Mouse (Mus musculus): ENCODE data around the gene Myo10.

DNA sequence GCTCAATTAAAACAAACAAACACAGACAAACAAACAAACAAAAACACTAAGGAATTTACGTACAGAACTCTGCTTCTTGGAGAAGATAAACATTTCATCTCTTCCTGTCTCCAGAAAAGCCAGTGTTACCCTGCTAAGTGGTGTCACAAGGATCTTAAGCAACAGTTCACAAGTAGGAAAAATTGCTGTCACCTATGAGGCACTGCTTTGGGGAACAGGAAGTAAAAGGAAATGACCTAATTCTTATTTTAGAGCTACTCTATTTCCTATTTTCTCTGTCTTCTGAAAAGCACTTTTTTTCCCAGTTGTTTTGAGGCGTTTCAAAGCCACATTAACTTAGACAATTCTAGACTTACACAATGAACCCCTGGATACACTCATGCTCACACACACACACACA lies 208.1 kb downstream of the Myo10 start:
- no peak for TF ChIP-seq CTCF (IDR thresholded peaks at IDR 0.05; ENCODE audit: borderline replicate concordance, insufficient read depth, low read length)
- TF ChIP-seq POLR2A (IDR thresholded peaks at IDR 0.05; ENCODE audit: low read depth, low read length): no peak

All from embryonic fibroblast, embryonic 13.5 days (primary cell).